19 mouse cellular contexts compared by ENCODE assay signal in the genomic region with DNA sequence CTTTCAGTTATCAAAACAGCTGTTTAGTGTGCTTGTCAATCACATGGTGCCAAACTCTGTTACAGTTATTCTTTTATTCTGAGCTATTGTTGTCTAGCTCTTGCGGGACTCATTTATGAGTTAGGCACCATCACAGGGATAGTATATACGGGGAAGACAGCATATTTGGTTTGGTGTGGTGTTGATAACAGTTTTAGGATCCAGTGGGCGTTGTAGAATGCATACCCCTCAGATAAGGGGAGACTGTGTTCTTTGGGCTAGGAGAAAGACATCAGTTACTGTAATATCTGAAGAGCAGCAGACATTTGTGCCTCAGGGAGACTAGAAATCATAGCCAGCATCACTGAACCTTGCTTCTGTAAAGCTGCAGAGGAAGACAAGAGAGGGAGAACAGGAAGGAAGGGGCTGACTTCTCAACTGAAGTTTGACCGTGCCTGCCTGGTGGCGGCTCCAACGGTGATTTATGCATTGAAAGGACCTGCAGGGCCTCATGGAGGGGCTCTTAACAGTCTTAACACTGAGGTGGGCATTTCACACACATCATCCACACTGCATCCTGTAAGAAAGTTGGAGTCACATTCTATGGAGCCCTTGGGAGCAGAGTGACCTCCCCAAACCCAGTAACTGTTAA.
"Had no signal": no experiment of that assay in that cellular context is flagged by ENCODE, and none has a peak within 500 bp of the region (broad histone marks: within the 10 kb centered on the region; RNA-seq: fewer than 3 reads in every experiment).

No protein-coding gene starts in this region.

- H3K4me1 ChIP-seq: liver, embryonic 15.5 days; midbrain, embryonic 12.5 days; stomach, embryonic 15.5 days had no signal

- H3K27ac ChIP-seq: liver, embryonic 15.5 days; midbrain, embryonic 10.5 days; midbrain, embryonic 12.5 days; neural tube, embryonic 13.5 days; neural tube, embryonic 15.5 days; stomach, embryonic 15.5 days; stomach, postnatal 0 days had no signal

- H3K27me3 ChIP-seq: liver, embryonic 15.5 days; midbrain, embryonic 12.5 days; neural tube, embryonic 13.5 days; neural tube, embryonic 15.5 days; stomach, embryonic 15.5 days had no signal

- H3K9me3 ChIP-seq: liver, embryonic 15.5 days; megakaryocyte, embryonic 14.5 days; midbrain, embryonic 10.5 days; midbrain, embryonic 12.5 days; neural tube, embryonic 15.5 days; stomach, embryonic 15.5 days had no signal

- H3K4me3 ChIP-seq: liver, embryonic 15.5 days; megakaryocyte, embryonic 14.5 days; midbrain, embryonic 10.5 days; midbrain, embryonic 12.5 days; myocyte; neural tube, embryonic 13.5 days; neural tube, embryonic 15.5 days; stomach, embryonic 15.5 days had no signal

- H3K4me2 ChIP-seq: liver, embryonic 15.5 days; midbrain, embryonic 12.5 days; neural tube, embryonic 13.5 days; neural tube, embryonic 15.5 days; stomach, embryonic 15.5 days had no signal

- H3K9ac ChIP-seq: liver, embryonic 15.5 days; lung, embryonic 14.5 days; midbrain, embryonic 12.5 days; neural tube, embryonic 13.5 days; neural tube, embryonic 15.5 days; stomach, embryonic 15.5 days had no signal

- DNase-seq: lung, adult 18-20 months; lung, postnatal 4 days; retina, postnatal 1 day; right cerebral cortex, adult 18-20 months; right cerebral cortex, postnatal 25 days; thymus, adult 2 months; thymus, postnatal 25 days; thymus, postnatal 4 days had no signal

- ATAC-seq: midbrain, embryonic 16.5 days had no signal

- H3K36me3 ChIP-seq: liver, embryonic 15.5 days; midbrain, embryonic 10.5 days; midbrain, embryonic 12.5 days; neural tube, embryonic 13.5 days; neural tube, embryonic 15.5 days; stomach, embryonic 15.5 days had no signal
